Mouse (Mus musculus) CH12.LX (cell line): ENCODE data around the gene Homer3. TPM values are rescaled to one million over a fixed set of nuclear protein-coding genes. Genes with fewer than 3 reads are reported as not detected.

ENCODE experiments used
- DNase-seq: peaks from one replicate; pipeline ENCODE4 v3.0.0-alpha.2; 2013; ENCODE audit errors: extremely low read depth
- H3K27ac ChIP-seq: 2 replicates; pipeline ENCODE4 v1.5.1; 2012; ENCODE audit warnings: low read depth, mild to moderate bottlenecking, control low read depth, moderate library complexity; ENCODE audit not compliant: insufficient read depth
- H3K27me3 ChIP-seq: replicated peaks from 2 replicates; pipeline ENCODE3; 2012; ENCODE audit warnings: inconsistent platforms
- H3K36me3 ChIP-seq, 2 experiments: replicated peaks in 1 of 2; 2 replicates each; pipeline versions ENCODE3 to v1.6.1; 2012; ENCODE audit warnings: inconsistent platforms in 1 of 2, low read length in 1 of 2, mild to moderate bottlenecking in 1 of 2, mixed read lengths in 1 of 2, moderate library complexity in 1 of 2; ENCODE audit not compliant: control insufficient read depth in 1 of 2, insufficient read depth in 1 of 2
- H3K4me1 ChIP-seq, 2 experiments: 2 replicates each; pipeline ENCODE4 v1.6.1; 2012; ENCODE audit warnings: inconsistent platforms in 1 of 2, moderate library complexity in 1 of 2; ENCODE audit not compliant: insufficient read depth in 2 of 2, control insufficient read depth in 1 of 2
- H3K4me2 ChIP-seq: 2 replicates; pipeline ENCODE4 v1.6.1; 2012; ENCODE audit warnings: low read depth, mild to moderate bottlenecking, control low read depth; ENCODE audit not compliant: poor library complexity, insufficient read depth, severe bottlenecking
- H3K4me3 ChIP-seq, 3 experiments: fragments of 150-350 bp in 1 of 3; sonication (generic) in 1 of 3; replicated peaks in 1 of 3; 2 replicates each; pipeline versions ENCODE3 to v1.5.1; 2011 to 2012; ENCODE audit warnings: low read depth in 2 of 3, low read length in 2 of 3, mild to moderate bottlenecking in 2 of 3, moderate library complexity in 2 of 3, control low read depth in 1 of 3, improper control_type of control experiment in 1 of 3, inconsistent platforms in 1 of 3, mixed read lengths in 1 of 3; ENCODE audit not compliant: poor library complexity in 1 of 3
- H3K79me2 ChIP-seq: replicated peaks from 2 replicates; pipeline ENCODE4 v1.6.1; 2012; ENCODE audit warnings: mild to moderate bottlenecking, moderate library complexity; ENCODE audit not compliant: control insufficient read depth, poor library complexity, insufficient read depth, severe bottlenecking; ENCODE audit errors: extremely low read depth
- H3K9ac ChIP-seq: 2 replicates; pipeline ENCODE4 v1.6.1; 2012; ENCODE audit warnings: low read depth, mild to moderate bottlenecking, control low read depth, moderate library complexity; ENCODE audit not compliant: insufficient read depth
- H3K9me3 ChIP-seq: replicated peaks from 2 replicates; pipeline ENCODE3; 2012; ENCODE audit warnings: low read length, inconsistent platforms, mixed read lengths
- CHD1 ChIP-seq: IDR thresholded peaks from 2 replicates; pipeline ENCODE4 v1.6.1; 2012; ENCODE audit warnings: low read depth, low read length, improper control_type of control experiment, inconsistent platforms
- ELF1 ChIP-seq: IDR thresholded peaks from 2 replicates; pipeline ENCODE4 v1.6.1; 2014; ENCODE audit warnings: low read depth, mild to moderate bottlenecking, inconsistent platforms, low read length, improper control_type of control experiment
- ETS1 ChIP-seq: conservative IDR thresholded peaks from 2 replicates; pipeline ENCODE4 v1.6.1; 2012; ENCODE audit warnings: low read depth, mild to moderate bottlenecking, inconsistent platforms, low read length, improper control_type of control experiment, moderate library complexity
- GABPA ChIP-seq: IDR thresholded peaks from 2 replicates; pipeline ENCODE4 v1.6.1; 2012; ENCODE audit warnings: low read depth, low read length, improper control_type of control experiment, inconsistent platforms; ENCODE audit not compliant: insufficient replicate concordance
- MAX ChIP-seq: IDR thresholded peaks from 2 replicates; pipeline ENCODE4 v1.6.1; 2011; ENCODE audit warnings: low read length, improper control_type of control experiment
- MEF2A ChIP-seq: IDR thresholded peaks from 2 replicates; pipeline ENCODE4 v1.6.1; 2014; ENCODE audit warnings: low read depth, mild to moderate bottlenecking, inconsistent platforms, low read length, improper control_type of control experiment, borderline replicate concordance
- POLR2AphosphoS2 ChIP-seq: IDR thresholded peaks from 2 replicates; pipeline ENCODE4 v1.6.1; 2011; ENCODE audit warnings: low read depth, low read length, improper control_type of control experiment
- RAD21 ChIP-seq: IDR thresholded peaks from 2 replicates; pipeline ENCODE4 v1.6.1; 2011; ENCODE audit warnings: low read depth, mild to moderate bottlenecking, low read length, improper control_type of control experiment, moderate library complexity
- RCOR1 ChIP-seq: conservative IDR thresholded peaks from 2 replicates; pipeline ENCODE4 v1.6.1; 2012; ENCODE audit warnings: low read depth, mild to moderate bottlenecking, inconsistent platforms, low read length, improper control_type of control experiment
- TBP ChIP-seq: conservative IDR thresholded peaks from 2 replicates; pipeline ENCODE4 v1.6.1; 2011; ENCODE audit warnings: low read depth, low read length, improper control_type of control experiment
- UBTF ChIP-seq: IDR thresholded peaks from 2 replicates; pipeline ENCODE4 v1.6.1; 2012; ENCODE audit warnings: low read depth, mild to moderate bottlenecking, inconsistent platforms, low read length, improper control_type of control experiment, moderate library complexity
- ZKSCAN1 ChIP-seq: IDR thresholded peaks from 2 replicates; pipeline ENCODE4 v1.6.1; 2012; ENCODE audit warnings: low read depth, inconsistent platforms, low read length, improper control_type of control experiment, borderline replicate concordance
- ZMIZ1 ChIP-seq: IDR thresholded peaks from 2 replicates; pipeline ENCODE4 v1.6.1; 2012; ENCODE audit warnings: low read depth, mild to moderate bottlenecking, inconsistent platforms, low read length, improper control_type of control experiment
- dilution Hi-C: fragments of 300-500 bp; cut with MboI; formaldehyde crosslinking; loops from 2 replicates; pipeline ENCODE4 v1.14.3; 2020; ENCODE audit warnings: low sequenced_read_pairs; ENCODE audit not compliant: extremely low pct_unique_long_range_greater_than_20kb, extremely low pct_ligation_motif_present
- in situ Hi-C: fragments of 300-500 bp; cut with MboI; formaldehyde crosslinking; loops from 3 replicates; pipeline ENCODE4 v1.14.3; 2019; ENCODE audit warnings: low sequenced_read_pairs, low pct_ligation_motif_present, low pct_unique_long_range_greater_than_20kb, mixed read lengths
- polyA plus RNA-seq: library from polyadenylated mRNA; unstranded; fragments of >175 nt; gene quantifications from 2 replicates; pipeline ENCODE4 v1.2.1, GENCODE M21; 2012; ENCODE audit warnings: low read depth; ENCODE audit not compliant: insufficient read length
- total RNA-seq, 2 experiments: library from RNA; depleted of rRNA; stranded (reverse); fragments of 300-350 nt in 1 of 2; fragments of >200 nt in 1 of 2; gene quantifications; 2 replicates each; pipeline ENCODE4 v1.2.3; 2012 to 2014

The Homer3 gene
- total and polyA plus RNA-seq, 3 experiments, result 9.0 to 14.0 (median 11.8) TPM

DNA sequence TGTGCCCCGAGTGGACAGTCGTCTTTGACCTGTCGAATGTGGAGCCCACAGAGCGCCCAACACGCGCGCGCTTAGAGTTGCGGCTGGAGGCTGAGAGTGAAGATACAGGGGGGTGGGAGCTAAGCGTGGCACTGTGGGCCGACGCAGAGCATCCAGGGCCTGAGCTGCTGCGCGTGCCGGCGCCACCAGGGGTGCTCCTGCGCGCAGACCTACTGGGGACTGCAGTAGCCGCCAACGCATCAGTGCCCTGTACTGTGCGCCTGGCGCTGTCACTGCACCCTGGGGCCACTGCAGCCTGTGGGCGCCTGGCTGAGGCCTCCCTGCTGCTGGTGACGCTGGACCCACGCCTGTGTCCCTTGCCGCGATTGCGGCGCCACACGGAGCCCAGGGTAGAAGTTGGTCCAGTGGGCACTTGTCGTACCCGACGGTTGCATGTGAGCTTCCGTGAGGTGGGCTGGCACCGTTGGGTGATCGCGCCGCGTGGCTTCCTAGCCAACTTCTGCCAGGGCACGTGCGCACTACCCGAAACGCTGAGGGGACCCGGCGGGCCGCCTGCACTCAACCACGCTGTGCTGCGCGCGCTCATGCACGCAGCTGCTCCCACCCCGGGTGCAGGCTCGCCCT is 48.2 kb downstream of the Homer3 start:
- no peak overlapping the region for H3K9ac ChIP-seq
- in situ Hi-C loops, result no loop called here
- peaks cover 54 to 64% of the 10 kb centered on the region in 2 experiments for H3K36me3 ChIP-seq
- H3K27me3 ChIP-seq, result no peaks in the 10 kb centered on the region
- H3K4me1 ChIP-seq, result no peaks in the 10 kb centered on the region
- H3K79me2 ChIP-seq, result no peaks in the 10 kb centered on the region
- no peak overlapping the region for H3K27ac ChIP-seq
- dilution Hi-C loops, result no loop called here
- no peak overlapping the region for H3K4me2 ChIP-seq
- no peak for DNase-seq
- H3K4me3 ChIP-seq, result no peak overlapping the region
- peaks cover 20% of the 10 kb centered on the region for H3K9me3 ChIP-seq
- no peak for TF ChIP-seq MEF2A
- TF ChIP-seq, all 38 proteins: peak for 0

- Histone ChIP-seq H3K9me3 (peaks cover 20% of the 10 kb centered on the region), H3K4me3 (no peak overlapping the region), H3K27me3 (no peaks in the 10 kb centered on the region), H3K79me2 (no peaks in the 10 kb centered on the region), H3K4me1 (no peaks in the 10 kb centered on the region), H3K4me2 (no peak overlapping the region), H3K27ac (no peak overlapping the region), H3K36me3 (peaks cover 61 to 70% of the 10 kb centered on the region in 2 experiments), H3K9ac (no peak overlapping the region)
- TF ChIP-seq ZMIZ1 (no peak), RAD21 (no peak), GABPA (no peak), CHD1 (no peak), UBTF (no peak), POLR2AphosphoS2 (no peak), MAX (no peak), ETS1 (no peak)
- dilution Hi-C loops, result no loop called here
- in situ Hi-C loops, result no loop called here
- no peak for DNase-seq
These were observed 48.9 kb downstream of the Homer3 start for GRCm38 (mm10) chr8:70331526-70331925.

- Histone ChIP-seq H3K9me3 (peaks cover 19% of the 10 kb centered on the region), H3K4me1 (no peaks in the 10 kb centered on the region)
- TF ChIP-seq TBP (no peak), RCOR1 (no peak), ELF1 (no peak), RAD21 (no peak), ZKSCAN1 (no peak), ZMIZ1 (no peak)
- TF ChIP-seq, all 38 proteins: peak for 0
- in situ Hi-C loops, result no loop called here
- Histone ChIP-seq H3K36me3 (peaks cover 68 to 78% of the 10 kb centered on the region in 2 experiments), H3K9ac (no peak overlapping the region), H3K79me2 (no peaks in the 10 kb centered on the region), H3K27me3 (no peaks in the 10 kb centered on the region), H3K4me3 (no peak overlapping the region), H3K4me2 (no peak overlapping the region), H3K27ac (no peak overlapping the region)
- dilution Hi-C loops, result no loop called here
- DNase-seq, result no peak
These were observed 49.6 kb downstream of the Homer3 start for GRCm38 (mm10) chr8:70332070-70332877.
